Mouse (Mus musculus): ENCODE data around the gene Gm42791. TPM values are rescaled to one million over a fixed set of nuclear protein-coding genes. Genes with fewer than 3 reads are reported as not detected.

Gm42791 gene
- polyA plus RNA-seq, 1 experiment from 2014 or later = 3.3 TPM

DNA sequence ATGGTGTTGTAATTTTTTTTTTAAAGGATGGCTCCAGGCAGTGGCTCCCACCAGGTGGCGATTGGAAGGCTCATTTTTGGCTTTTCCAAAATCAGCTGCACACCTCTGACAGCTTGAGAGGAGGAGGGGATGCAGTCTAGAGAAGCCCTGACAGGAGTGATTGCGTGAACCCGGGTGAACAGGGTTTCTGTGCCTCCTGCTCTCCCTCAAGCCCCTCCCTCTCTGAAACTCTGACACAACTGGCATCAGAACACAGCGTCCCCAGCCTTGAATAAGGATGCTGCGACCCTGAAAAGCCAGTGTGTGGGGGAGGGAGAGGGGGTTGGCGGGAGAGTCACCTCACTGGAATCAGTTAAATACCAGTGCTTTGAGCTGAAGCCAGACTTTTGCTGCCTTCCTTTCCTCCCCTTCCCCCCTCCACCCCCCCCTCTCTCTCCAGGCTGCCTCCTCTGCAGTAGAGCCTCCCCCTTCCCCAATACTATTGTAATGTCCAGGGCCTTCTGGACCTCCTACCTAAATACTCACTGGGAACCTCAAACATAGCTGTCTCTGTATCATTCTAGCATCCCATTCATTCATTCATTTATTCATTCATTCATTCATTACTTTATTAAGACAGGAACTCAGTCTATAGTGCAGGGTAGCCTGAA lies 21.8 kb downstream of the Gm42791 start:
- ATAC-seq (ENCODE audit: borderline replicate concordance, extremely low read depth, low FRiP score, low TSS enrichment) = no peak
- Histone ChIP-seq H3K4me3 (no peak overlapping the region), H3K27ac (no peak overlapping the region), H3K4me2 (no peak overlapping the region), H3K36me3 (no peaks in the 10 kb centered on the region), H3K4me1 (peaks cover 29% of the 10 kb centered on the region), H3K9ac (no peak overlapping the region), H3K9me3 (no peaks in the 10 kb centered on the region), H3K27me3 (no peaks in the 10 kb centered on the region)
- WGBS = 16% methylated on average over 4 of the region's 6 CpGs

DNA sequence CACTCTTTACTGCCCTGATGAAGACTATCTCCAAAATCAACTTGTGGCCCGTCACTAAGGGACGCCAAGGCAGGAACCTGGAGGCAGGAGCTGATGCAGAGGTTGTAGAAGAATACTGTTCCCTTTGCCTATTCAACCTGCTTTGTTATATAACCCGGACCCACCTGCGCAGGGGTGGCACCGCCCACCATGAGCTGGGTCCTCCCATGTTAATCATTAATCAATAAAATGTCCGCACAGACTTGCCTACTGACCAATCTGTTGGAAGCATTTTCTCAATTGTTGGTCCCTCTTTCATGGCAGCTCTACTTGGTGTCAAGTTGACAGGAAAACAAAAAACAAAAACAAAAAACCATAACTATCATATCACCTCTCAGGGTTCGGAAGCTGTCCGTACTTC lies 22.8 kb downstream of the Gm42791 start:
- no peak for ATAC-seq (ENCODE audit: borderline replicate concordance, extremely low read depth, low FRiP score, low TSS enrichment)
- H3K4me2 ChIP-seq = no peak overlapping the region
- H3K4me1 ChIP-seq = peaks cover 27% of the 10 kb centered on the region; the same call in 1 of the 2 replicates
- no peak overlapping the region for H3K27ac ChIP-seq
- H3K36me3 ChIP-seq = no peaks in the 10 kb centered on the region
- 77% methylated on average over 8 of the region's 8 CpGs for WGBS
- H3K9ac ChIP-seq = no peak overlapping the region
- H3K27me3 ChIP-seq = no peaks in the 10 kb centered on the region
- no peak overlapping the region for H3K4me3 ChIP-seq
- H3K9me3 ChIP-seq = no peaks in the 10 kb centered on the region

DNA sequence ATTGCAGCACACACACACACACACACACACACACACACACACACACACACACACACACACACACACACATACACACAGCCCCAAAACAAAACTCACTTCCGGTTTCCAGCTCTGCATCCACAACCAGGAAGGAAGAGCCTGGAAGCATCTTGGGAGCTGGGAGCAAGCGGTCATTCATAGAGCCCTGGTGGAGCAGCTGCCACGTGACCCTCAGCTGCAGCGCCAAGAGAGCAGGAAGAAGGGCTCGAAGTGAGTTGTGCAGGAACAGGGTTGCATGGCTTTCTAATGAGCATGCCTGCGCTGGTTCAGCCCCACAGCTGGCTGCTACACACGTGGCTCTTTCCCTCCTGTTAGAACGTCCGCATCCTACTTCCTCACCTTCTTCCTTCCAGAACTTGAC lies 25.3 kb downstream of the Gm42791 start:
- no peak for ATAC-seq (ENCODE audit: borderline replicate concordance, extremely low read depth, low FRiP score, low TSS enrichment)
- Histone ChIP-seq H3K4me3 (no peak overlapping the region), H3K4me1 (peaks cover 52% of the 10 kb centered on the region), H3K4me2 (no peak overlapping the region), H3K27ac (peak overlapping the region; percentile 67), H3K36me3 (no peaks in the 10 kb centered on the region), H3K9me3 (no peaks in the 10 kb centered on the region), H3K27me3 (no peaks in the 10 kb centered on the region), H3K9ac (no peak overlapping the region)
- 27% methylated on average over 9 of the region's 9 CpGs for WGBS

DNA sequence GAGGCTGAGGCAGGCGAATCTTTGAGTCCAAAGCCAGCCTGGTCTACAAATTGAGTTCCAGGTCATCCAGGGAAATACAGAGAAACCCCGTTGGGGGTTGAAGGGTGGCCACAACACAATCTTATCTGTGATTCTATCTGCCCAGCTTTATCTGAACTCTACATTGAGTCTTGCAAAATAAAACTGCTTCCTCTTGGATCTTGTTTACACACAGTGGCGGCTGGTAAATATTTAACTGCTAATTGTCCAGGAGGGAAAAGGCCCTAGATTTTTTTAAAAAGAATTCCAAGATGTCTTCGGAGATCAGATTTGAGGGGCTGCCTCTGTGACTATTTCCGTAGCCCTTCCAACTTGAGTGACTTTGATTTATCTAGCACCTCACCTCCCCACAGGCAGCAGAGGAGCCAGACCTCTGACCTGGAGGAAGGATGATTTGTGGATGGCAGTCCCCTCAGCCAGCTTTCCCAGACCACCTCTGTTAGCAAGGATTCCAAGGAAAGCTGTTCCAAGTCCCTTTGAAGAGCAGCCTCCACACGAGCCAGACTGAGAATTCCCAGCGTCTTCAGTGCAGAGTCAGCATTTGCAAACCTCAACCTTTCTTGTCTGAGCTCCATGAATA lies 25.9 kb downstream of the Gm42791 start:
- no peak for ATAC-seq (ENCODE audit: borderline replicate concordance, extremely low read depth, low FRiP score, low TSS enrichment)
- peak overlapping the region; percentile 67 for H3K27ac ChIP-seq

DNA sequence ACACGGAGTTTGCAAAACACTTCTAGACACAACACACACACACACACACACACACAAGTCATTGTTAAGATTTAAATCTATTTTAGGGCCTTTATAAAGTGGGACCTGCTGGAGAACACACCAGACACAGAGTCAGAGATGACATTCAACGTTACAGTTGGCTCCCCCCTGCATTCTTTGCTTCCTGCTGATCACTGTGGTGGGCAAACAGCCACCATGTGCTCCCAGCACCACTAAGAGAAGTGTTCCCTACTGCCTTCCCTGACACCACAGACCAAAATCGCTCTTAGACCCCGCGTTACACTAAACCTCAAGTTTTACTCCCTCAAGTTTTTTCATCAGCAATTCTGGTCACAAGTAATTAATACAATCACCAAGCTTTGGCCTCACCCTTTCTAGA lies 26.8 kb downstream of the Gm42791 start:
- Histone ChIP-seq H3K4me2 (no peak overlapping the region), H3K4me1 (peaks cover 58% of the 10 kb centered on the region), H3K9ac (no peak overlapping the region), H3K27me3 (no peaks in the 10 kb centered on the region), H3K4me3 (no peak overlapping the region), H3K36me3 (no peaks in the 10 kb centered on the region), H3K9me3 (no peaks in the 10 kb centered on the region), H3K27ac (no peak overlapping the region)
- no peak for ATAC-seq (ENCODE audit: borderline replicate concordance, extremely low read depth, low FRiP score, low TSS enrichment)
- 63% methylated on average over 5 of the region's 5 CpGs for WGBS

More for the DNA sequence above, 25.9 kb downstream of the Gm42791 start:
- Histone ChIP-seq H3K9me3 (no peaks in the 10 kb centered on the region), H3K36me3 (no peaks in the 10 kb centered on the region), H3K27me3 (no peaks in the 10 kb centered on the region), H3K9ac (no peak overlapping the region), H3K4me3 (no peak overlapping the region), H3K4me1 (peaks cover 58% of the 10 kb centered on the region), H3K4me2 (no peak overlapping the region)
- WGBS = 43% methylated on average over 7 of the region's 7 CpGs

DNA sequence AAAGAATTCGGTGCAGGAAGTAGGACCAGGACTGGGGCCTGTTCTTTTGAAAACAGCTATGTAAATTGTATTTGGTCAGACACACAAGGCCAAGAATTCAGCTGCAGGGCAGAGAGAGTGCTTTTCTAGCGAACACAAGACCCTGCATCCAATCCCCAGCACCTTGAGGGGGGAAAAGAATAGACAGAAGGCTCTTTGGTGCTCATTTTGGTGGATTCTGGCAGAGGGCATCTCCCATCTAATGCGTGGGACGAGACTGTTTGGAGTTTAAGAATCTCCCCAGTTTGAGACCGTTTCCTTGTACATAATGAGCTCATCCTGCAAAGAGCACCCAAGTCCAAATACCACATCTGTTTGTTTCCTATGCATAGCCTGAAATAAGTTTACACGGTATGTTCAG lies 28.6 kb downstream of the Gm42791 start:
- ATAC-seq (ENCODE audit: borderline replicate concordance, extremely low read depth, low FRiP score, low TSS enrichment) = no peak

DNA sequence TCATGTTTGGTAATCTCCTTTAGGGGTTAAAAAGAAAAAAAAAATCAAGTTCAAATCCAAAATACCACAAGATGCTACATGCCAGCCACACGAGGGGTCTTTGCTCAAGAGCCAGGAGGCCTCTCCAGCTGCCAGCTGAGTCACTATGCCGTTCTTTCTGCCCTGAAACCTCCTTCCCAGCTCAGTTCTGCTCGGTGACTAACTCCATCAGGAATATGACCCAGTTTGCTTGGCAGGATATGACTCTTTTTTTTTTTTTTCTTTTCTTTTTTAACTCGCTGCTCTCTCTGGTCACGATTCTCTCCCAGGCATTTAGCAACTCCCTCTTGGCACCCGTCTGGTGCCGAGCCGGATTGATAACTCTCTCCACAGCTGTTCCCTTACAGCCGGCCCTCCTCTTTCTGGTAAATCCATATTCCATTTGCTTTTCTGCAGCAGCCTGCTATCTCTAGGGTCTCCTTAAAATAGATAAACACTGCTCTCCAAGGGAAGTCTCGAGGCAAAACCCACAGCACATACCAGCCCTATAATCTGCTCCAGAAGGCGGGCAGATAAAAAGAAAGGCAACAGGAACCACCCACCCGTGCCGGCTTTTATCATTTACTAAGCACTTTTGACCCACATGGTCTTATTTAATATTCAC lies 29.1 kb downstream of the Gm42791 start:
- 4% methylated on average over 13 of the region's 13 CpGs for WGBS
- Histone ChIP-seq H3K9ac (no peak overlapping the region), H3K4me3 (no peak overlapping the region), H3K27me3 (no peaks in the 10 kb centered on the region), H3K4me2 (peak overlapping the region; percentile 8; the same call in 1 of the 2 replicates), H3K9me3 (no peaks in the 10 kb centered on the region), H3K36me3 (no peaks in the 10 kb centered on the region), H3K27ac (peak overlapping the region; percentile 82), H3K4me1 (peaks cover 55% of the 10 kb centered on the region)
- peak; percentile 81 for ATAC-seq (ENCODE audit: borderline replicate concordance, extremely low read depth, low FRiP score, low TSS enrichment)

More for the DNA sequence above, 28.6 kb downstream of the Gm42791 start:
- 43% methylated on average over 6 of the region's 6 CpGs for WGBS
- Histone ChIP-seq H3K4me2 (no peak overlapping the region), H3K27ac (peak overlapping the region; percentile 82), H3K4me1 (peaks cover 55% of the 10 kb centered on the region), H3K9ac (no peak overlapping the region), H3K4me3 (no peak overlapping the region), H3K36me3 (no peaks in the 10 kb centered on the region), H3K9me3 (no peaks in the 10 kb centered on the region), H3K27me3 (no peaks in the 10 kb centered on the region)

DNA sequence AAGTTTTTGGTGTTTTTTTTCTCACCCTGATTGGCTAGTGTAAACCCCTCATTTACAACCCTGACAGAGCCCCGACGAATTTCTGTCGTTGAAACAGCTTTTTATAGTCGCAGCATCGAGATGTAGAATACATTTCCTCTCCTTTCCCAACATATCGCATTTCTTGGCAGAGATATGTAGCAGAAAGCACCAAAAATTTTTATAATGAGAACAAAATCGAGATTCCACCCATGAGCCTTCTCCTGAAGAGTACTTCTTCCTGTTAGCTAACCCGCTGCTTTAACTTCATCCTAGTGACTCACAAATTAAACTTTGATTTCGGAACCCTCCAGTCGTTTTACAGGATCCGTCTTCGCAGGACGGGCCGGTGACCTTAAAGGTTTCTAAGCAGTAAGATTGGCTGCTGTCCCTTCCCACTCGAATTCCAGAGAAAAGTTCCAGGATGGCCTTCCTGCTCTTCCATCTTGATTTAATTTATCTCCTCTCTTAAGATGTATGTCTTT lies 29.8 kb downstream of the Gm42791 start:
- Histone ChIP-seq H3K36me3 (no peaks in the 10 kb centered on the region), H3K4me1 (peaks cover 53% of the 10 kb centered on the region), H3K27me3 (no peaks in the 10 kb centered on the region), H3K27ac (peak overlapping the region; percentile 82), H3K4me2 (peak overlapping the region; percentile 8; the same call in 1 of the 2 replicates), H3K9me3 (no peaks in the 10 kb centered on the region), H3K4me3 (no peak overlapping the region), H3K9ac (peak overlapping the region; percentile 10)
- 32% methylated on average over 15 of the region's 15 CpGs for WGBS
- ATAC-seq (ENCODE audit: borderline replicate concordance, extremely low read depth, low FRiP score, low TSS enrichment) = no peak

DNA sequence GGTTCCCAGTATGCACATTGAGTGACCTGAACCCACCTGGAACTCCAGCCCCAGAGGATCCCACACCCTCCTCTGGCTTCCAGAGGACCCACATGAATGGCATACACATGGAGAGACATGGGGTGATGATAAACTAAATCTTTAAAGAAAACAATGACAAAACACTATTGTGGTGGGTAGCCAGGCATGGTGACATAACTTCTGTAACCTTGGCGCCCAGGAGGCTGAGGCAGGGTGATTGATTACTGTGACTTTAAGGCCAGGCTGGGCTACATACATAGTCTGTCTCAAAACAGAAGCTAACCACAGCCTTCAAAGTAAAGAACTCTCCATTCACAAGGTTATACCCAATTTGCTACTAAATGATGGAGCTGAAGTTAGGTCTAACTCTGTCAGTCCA lies 30.7 kb downstream of the Gm42791 start:
- Histone ChIP-seq H3K4me1 (peaks cover 55% of the 10 kb centered on the region), H3K4me3 (no peak overlapping the region), H3K9ac (no peak overlapping the region; the same call in 1 of the 2 replicates), H3K9me3 (no peaks in the 10 kb centered on the region), H3K27ac (no peak overlapping the region; the same call in 1 of the 2 replicates), H3K36me3 (no peaks in the 10 kb centered on the region), H3K27me3 (no peaks in the 10 kb centered on the region), H3K4me2 (no peak overlapping the region)
- WGBS = 63% methylated on average over 1 of the region's 1 CpGs
- ATAC-seq (ENCODE audit: borderline replicate concordance, extremely low read depth, low FRiP score, low TSS enrichment) = no peak

DNA sequence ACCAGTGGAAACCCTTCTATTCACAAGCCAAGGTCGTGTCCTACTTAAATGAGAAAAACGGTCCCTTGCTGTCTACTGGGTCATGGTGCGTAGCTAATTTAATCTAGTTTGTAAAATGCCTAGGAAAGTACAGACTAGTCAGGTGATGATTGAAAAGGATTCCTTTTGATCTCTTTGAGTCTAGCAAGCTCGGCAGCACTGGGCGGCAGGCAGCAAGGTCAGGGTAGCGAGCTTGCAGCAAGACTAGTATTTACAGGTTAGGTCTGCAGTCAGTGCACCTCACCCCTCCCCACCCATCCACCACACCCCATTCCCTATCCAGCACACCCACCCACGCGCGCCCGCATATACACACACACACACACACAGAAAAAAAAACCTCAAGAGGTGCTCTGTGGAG lies 34.7 kb downstream of the Gm42791 start:
- no peaks in the 10 kb centered on the region for H3K27me3 ChIP-seq
- H3K9ac ChIP-seq = 0 out of 2 replicates have a peak overlapping the region, but pooled peaks have one; percentile 12
- 63% methylated on average over 10 of the region's 10 CpGs for WGBS
- H3K4me2 ChIP-seq = peak overlapping the region; percentile 85
- ATAC-seq (ENCODE audit: borderline replicate concordance, extremely low read depth, low FRiP score, low TSS enrichment) = no peak
- H3K36me3 ChIP-seq = no peaks in the 10 kb centered on the region
- peak overlapping the region; percentile 36; the same call in 1 of the 2 replicates for H3K27ac ChIP-seq
- 0 out of 2 replicates have a peak overlapping the region, but pooled peaks have one; percentile 41 for H3K4me3 ChIP-seq
- H3K4me1 ChIP-seq = peaks cover 29% of the 10 kb centered on the region
- no peaks in the 10 kb centered on the region for H3K9me3 ChIP-seq

DNA sequence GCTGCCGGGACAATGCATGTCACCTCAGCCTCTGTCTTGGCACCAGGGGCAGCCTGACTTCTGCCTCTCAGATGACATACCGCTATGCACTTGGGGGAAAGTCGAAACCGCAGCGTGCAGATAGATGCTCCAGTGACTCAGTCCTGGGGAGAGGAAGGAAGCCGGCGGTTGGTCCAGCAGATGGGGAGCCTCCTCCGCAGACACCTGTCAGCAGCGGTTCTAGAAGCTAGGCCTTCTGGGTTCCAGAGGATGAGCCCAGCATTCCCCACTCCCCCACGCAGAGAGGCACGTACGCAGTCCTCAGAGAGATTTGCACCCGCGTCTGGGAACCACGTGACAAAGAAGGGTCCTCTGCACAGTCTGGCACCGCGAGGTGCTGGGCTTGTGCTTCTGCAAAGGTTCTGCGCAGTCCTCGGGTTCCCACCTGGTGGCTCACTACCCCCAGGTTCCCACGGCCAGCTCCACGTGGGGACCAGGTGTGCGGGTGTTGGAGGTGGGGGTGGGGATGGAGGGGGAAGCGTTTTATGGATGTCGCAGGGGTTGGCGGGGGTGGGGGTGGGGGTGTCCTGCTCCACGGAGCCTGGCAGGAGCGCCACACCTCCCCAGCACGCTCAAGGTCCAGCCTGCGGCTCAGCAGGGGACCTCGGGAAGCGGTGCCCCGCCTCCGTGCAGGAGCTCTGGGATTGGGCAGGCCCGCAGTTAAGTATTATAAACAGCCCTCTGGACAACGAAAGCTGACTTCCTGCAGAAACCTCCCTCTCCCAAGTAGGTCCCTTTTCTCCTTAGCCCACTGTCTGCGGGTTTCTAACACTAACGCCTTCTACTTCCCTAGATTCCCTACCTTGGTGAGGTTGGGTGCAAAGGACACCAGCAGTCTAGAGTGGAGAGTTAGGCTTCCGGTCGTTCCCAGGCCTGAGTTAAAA lies 35.6 kb downstream of the Gm42791 start:
- Histone ChIP-seq H3K27me3 (no peaks in the 10 kb centered on the region), H3K27ac (peak overlapping the region; percentile 36; the same call in 1 of the 2 replicates)
- WGBS = under 1% methylated on average over 36 of the region's 39 CpGs

More for the DNA sequence above, 35.6 kb downstream of the Gm42791 start:
- Histone ChIP-seq H3K4me2 (peak overlapping the region; percentile 85), H3K9me3 (no peaks in the 10 kb centered on the region), H3K4me1 (peaks cover 23% of the 10 kb centered on the region), H3K4me3 (peak overlapping the region; percentile 41), H3K36me3 (no peaks in the 10 kb centered on the region), H3K9ac (0 out of 2 replicates have a peak overlapping the region, but pooled peaks have one; percentile 12)
- peak; percentile 79 for ATAC-seq (ENCODE audit: borderline replicate concordance, extremely low read depth, low FRiP score, low TSS enrichment)

All from lung, embryonic 15.5 days (tissue).